Mouse (Mus musculus): ENCODE measurements around the gene Snai3.
A peak's percentile ranks its signal among the peaks of the same experiment; 100 is the strongest.

DNA sequence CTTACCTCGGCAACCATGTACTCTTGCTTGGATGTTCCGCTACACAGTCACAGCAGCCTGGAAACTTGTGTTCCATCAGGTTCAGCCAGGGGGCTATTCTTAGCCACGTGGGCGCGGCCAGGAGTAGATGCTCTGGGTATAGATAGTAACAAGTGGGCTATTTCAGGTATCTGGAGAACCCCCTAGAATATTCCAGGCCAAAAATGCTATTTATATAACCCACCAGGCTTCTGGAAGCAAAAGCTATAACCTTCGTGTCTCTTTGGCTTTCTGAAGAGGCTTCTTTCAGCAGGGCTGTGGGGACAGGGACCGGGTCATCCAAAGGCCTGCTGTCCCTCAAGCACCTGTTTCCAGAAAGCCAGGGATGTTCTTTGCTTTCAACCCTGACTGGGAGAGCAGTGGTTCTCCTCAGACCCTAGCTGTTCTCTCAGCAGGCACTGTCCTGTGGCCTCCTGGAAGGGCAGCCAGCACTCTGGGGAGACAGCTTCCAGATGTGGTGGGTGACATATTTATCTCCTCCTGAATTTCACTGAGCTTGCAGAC, 9.3 kb downstream of the Snai3 start:
- TF ChIP-seq CTCF (IDR thresholded peaks at IDR 0.05; ENCODE audit: low read depth): peak; percentile 32
- TF ChIP-seq EP300 (IDR thresholded peaks at IDR 0.05; ENCODE audit: low read depth): 0 out of 2 replicates have a peak, but pooled peaks have one; percentile 19
